Mouse (Mus musculus) megakaryocyte, embryonic 14.5 days (primary cell): ENCODE measurements at regions not wholly inside any gene's neighbourhood (a gene's known extent, or its start where the extent isn't known, plus 50 kb on each side); places are given as distances from the start of the nearest gene placed in this dataset.

Experiments used
- FLI1 ChIP-seq: IDR thresholded peaks from 2 replicates; pipeline ENCODE4 v1.6.1; 2012; ENCODE audit warnings: low read length, inconsistent platforms, mixed read lengths
- GATA1 ChIP-seq: IDR thresholded peaks from 3 replicates; pipeline ENCODE4 v1.6.1; 2012; ENCODE audit warnings: mixed read lengths, low read length, inconsistent platforms, borderline replicate concordance

GRCm38 (mm10) chr17:47144996-47145395 is 134.6 kb upstream of the Ubr2 start:
- TF ChIP-seq GATA1, result no peak
- TF ChIP-seq FLI1, result no peak
